Mouse (Mus musculus) cerebellum, adult 2 months (tissue): ENCODE results near the gene Erf. TPM values are rescaled to one million over a fixed set of nuclear protein-coding genes. Genes with fewer than 3 reads are reported as not detected.

ENCODE experiments used
- DNase-seq, 2 experiments: peaks; one replicate each; pipeline ENCODE4 v3.0.0; 2021
- H3K27ac ChIP-seq: fragments of 200-500 bp; 2 replicates; pipeline ENCODE4 v1.5.1; 2012; ENCODE audit warnings: low read length, control low read depth, inconsistent platforms; ENCODE audit not compliant: insufficient read depth
- H3K27me3 ChIP-seq: fragments of 200-500 bp; 2 replicates; pipeline ENCODE4 v1.6.1; 2012; ENCODE audit warnings: inconsistent platforms, mild to moderate bottlenecking, low read length, moderate library complexity; ENCODE audit not compliant: control insufficient read depth, insufficient read depth
- H3K4me1 ChIP-seq: fragments of 200-500 bp; 2 replicates; pipeline ENCODE4 v1.6.1; 2011; ENCODE audit warnings: low read length; ENCODE audit not compliant: control insufficient read depth, insufficient read depth
- H3K4me3 ChIP-seq: fragments of 200-500 bp; replicated peaks from 2 replicates; pipeline ENCODE3; 2011; ENCODE audit warnings: mild to moderate bottlenecking, low read depth, low read length, control low read depth; ENCODE audit not compliant: insufficient read depth
- CTCF ChIP-seq: fragments of 200-500 bp; IDR thresholded peaks from 2 replicates; pipeline ENCODE4 v1.5.1; 2011; ENCODE audit warnings: low read depth, mild to moderate bottlenecking, control low read depth, low read length, moderate library complexity, borderline replicate concordance; ENCODE audit not compliant: insufficient read depth
- POLR2A ChIP-seq: fragments of 200-500 bp; IDR thresholded peaks from 2 replicates; pipeline ENCODE4 v1.6.1; 2011; ENCODE audit warnings: low read length, control low read depth, borderline replicate concordance; ENCODE audit not compliant: insufficient read depth
- WGBS: fragments of 180-500 bp; shearing (Covaris S2); methylation state at CpG from one replicate; pipeline ENCODE4 v1.1.7; 2018; 5-methylcytosine and 5-hydroxymethylcytosine counted together
- polyA plus RNA-seq: library from polyadenylated mRNA; depleted of rRNA; stranded (reverse); fragments of >200 nt; gene quantifications from 2 replicates; pipeline ENCODE4 v1.2.3, GENCODE M21; 2012

Erf gene
- polyA plus RNA-seq, 1 experiment: 14.3 TPM

DNA sequence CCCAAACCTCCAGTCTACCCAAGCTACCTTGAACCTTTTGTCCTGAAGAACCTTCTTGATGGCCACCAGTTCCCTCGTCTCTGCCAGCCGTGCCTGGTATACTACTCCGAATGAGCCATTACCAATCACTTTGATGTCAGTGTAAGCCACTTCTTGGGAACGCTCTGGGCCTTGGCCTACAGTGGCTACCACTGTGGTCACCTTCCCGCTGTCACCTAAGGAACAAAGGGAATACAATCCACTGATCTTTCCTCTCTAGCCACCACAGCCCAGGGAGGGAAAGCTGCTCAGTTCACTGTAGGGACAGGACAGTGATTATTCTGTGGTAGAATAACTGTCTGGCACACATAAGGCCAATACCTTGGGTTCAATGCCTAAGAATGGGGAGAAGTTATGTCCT is 15.0 kb downstream of the Erf start:
- H3K27ac ChIP-seq: no peak overlapping the region
- DNase-seq: no peak
- WGBS: 87% methylated on average over 5 of the region's 5 CpGs
- H3K4me1 ChIP-seq: peaks cover 6% of the 10 kb centered on the region; the same call in 1 of the 2 replicates
- no peak overlapping the region for H3K4me3 ChIP-seq
- H3K27me3 ChIP-seq: no peaks in the 10 kb centered on the region
- no peak for TF ChIP-seq POLR2A
- no peak for TF ChIP-seq CTCF

DNA sequence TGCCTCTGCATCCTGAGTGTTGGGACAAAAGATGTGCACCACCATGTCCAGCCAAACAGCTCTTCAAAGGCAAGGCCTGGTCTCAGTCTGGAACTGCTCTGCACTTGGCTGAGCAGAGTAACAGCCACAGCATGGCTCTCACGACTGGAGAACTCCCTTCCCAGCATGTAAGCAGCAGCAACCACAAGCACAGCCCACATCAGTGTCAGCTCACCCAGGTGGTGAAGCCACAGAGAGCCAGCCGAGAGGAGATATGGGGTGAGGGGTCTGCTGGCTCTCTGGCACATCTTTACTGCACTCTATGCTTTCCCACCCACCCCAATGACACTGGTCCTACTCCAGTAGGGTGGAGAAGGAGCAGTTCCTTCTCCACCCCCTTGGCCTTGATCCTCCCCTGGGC is 17.5 kb downstream of the Erf start:
- Histone ChIP-seq H3K27ac (no peak overlapping the region), H3K27me3 (no peaks in the 10 kb centered on the region), H3K4me1 (peaks cover 6% of the 10 kb centered on the region; the same call in 1 of the 2 replicates), H3K4me3 (no peak overlapping the region)
- TF ChIP-seq POLR2A (no peak), CTCF (no peak)
- no peak for DNase-seq
- WGBS: 62% methylated on average over 2 of the region's 2 CpGs

DNA sequence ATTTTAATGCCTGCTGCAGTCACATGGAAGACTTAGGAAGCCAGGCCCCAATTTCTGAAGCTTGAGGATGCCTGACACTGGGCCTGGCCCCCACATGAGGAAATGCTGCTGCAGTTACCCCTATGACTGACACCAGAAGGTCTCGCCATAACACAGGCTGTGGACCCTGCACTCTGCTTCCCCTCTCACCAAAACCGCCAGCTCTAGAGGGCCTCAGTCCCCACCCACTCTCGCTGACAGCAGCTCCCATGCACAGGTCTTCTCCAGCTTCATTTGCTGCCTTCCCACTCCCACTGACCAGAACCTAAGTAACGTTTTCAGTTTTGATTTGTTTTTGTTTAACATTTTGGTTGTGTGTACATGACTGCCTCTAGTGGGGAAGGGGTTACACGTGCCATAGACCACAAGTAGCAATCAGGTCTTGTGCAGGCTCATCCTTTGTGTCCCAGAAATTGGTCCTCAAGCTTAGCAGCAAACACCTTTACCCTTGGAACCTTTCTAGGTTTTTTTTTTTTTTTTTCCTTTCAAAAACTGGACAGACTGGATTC is 18.4 kb downstream of the Erf start:
- no peak for DNase-seq
- no peaks in the 10 kb centered on the region for H3K27me3 ChIP-seq
- 60% methylated on average over 5 of the region's 5 CpGs for WGBS
- no peak overlapping the region for H3K27ac ChIP-seq
- H3K4me1 ChIP-seq: peaks cover 8% of the 10 kb centered on the region
- TF ChIP-seq POLR2A: no peak
- H3K4me3 ChIP-seq: no peak overlapping the region

DNA sequence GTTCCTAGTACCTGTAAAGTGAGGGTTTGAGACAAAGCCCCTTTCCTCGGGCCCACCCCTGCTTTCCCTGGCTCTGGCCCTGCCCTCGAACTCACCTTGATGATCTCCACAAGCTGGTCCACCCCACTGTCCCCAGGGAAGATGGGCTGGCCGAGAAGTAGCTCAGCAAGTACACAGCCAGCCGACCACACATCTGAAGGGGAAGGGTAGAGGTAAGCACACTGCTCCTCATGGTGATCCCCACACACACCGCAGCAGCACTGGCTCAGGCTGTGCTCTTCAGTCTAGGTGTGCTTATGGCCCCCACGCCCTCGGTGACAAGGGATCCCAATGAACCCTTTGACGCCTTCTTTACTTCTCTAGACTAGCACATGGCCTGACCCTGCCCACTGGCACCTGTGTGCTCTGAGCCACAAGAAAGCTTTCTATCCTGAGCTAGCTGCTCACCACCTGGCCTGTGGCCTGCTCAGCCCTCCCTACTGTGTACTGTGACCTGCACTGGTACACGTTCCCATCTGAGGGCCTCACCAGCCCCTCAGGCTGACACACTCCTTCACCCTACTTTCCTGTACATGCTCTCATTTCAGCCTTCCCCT is 19.8 kb downstream of the Erf start:
- Histone ChIP-seq H3K27ac (no peak overlapping the region), H3K4me1 (peaks cover 12% of the 10 kb centered on the region), H3K27me3 (no peaks in the 10 kb centered on the region), H3K4me3 (no peak overlapping the region)
- DNase-seq: no peak
- 78% methylated on average over 9 of the region's 9 CpGs for WGBS
- TF ChIP-seq POLR2A (no peak), CTCF (no peak)

DNA sequence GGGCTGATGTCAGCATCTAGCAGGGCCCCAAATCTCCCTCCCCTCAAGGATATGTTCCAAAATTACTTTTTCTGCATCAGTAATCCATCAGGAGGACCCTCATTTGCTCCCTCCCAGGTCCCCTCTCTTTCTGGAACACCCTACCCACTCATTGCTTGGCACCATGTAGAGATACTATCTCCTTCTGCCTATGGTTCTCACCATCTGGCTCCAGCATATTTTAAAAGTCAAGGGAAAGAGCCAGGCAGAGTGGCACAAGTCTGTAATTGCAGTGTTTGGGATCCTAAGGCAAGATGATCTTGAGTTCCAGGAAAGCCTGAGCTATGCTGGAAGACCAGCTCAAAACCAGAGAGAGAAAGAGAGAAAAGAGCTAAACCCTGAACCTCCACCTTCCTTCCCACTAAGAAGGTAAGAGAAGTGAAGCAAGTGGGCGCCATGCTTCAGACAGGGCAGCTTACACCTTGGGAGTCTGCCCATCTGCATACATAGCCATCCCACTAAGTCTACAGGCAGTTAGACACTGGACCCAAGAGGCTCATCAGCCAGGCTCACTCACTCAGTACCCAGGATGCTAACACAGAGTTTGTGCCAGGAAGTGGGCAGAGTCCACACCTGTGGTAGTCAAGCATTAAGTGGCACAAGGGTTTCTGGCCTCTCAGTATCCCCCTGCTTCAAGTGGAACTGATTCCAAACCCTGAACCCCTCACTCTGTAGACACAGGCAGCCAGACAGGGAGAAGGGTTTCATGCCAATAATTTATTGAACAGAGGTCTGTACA is 22.8 kb downstream of the Erf start:
- H3K27ac ChIP-seq: 0 out of 2 replicates have a peak overlapping the region, but pooled peaks have one; percentile 19

DNA sequence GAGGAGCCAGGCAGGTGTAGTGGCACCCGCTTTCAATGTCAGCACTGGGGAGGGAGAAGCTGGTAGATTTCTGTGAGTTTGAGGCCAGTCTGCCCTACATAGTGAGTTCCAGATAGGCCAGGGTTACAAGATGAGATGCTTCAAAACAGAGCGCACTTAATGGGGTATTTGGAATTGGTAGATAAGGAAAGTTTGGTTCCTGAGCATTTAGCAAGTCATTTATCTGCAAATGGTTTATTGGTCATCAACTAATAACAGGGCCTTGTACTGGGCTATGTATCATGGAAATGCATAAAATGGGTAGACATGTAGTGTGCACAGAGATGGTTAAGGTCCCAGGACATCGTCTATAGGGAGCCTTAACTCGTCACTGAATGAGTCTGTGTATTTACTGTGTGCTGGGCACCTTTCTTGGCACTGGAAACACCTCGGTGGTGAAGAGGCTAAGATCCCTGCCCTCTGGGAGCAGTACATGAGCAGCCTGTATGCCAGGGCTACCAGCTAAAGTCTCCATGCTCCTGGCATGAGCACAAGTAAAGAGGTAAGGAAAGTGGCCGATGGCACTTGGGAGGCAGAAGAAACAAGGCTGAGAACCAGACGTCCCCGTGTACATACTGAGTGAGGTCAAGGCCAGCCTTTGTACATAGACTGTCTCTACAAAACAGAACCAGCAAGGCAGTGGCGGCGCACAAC is 28.1 kb downstream of the Erf start:
- H3K4me1 ChIP-seq: peaks cover 13% of the 10 kb centered on the region
- TF ChIP-seq POLR2A: no peak
- TF ChIP-seq CTCF: no peak
- DNase-seq: no peak
- no peak overlapping the region for H3K27ac ChIP-seq
- WGBS: 80% methylated on average over 10 of the region's 10 CpGs
- no peak overlapping the region for H3K4me3 ChIP-seq
- no peaks in the 10 kb centered on the region for H3K27me3 ChIP-seq

More for the DNA sequence above, 22.8 kb downstream of the Erf start:
- WGBS: 86% methylated on average over 1 of the region's 1 CpGs
- TF ChIP-seq POLR2A: no peak
- TF ChIP-seq CTCF: no peak
- no peak for DNase-seq
- Histone ChIP-seq H3K4me1 (peaks cover 9% of the 10 kb centered on the region), H3K27me3 (no peaks in the 10 kb centered on the region), H3K4me3 (no peak overlapping the region)

DNA sequence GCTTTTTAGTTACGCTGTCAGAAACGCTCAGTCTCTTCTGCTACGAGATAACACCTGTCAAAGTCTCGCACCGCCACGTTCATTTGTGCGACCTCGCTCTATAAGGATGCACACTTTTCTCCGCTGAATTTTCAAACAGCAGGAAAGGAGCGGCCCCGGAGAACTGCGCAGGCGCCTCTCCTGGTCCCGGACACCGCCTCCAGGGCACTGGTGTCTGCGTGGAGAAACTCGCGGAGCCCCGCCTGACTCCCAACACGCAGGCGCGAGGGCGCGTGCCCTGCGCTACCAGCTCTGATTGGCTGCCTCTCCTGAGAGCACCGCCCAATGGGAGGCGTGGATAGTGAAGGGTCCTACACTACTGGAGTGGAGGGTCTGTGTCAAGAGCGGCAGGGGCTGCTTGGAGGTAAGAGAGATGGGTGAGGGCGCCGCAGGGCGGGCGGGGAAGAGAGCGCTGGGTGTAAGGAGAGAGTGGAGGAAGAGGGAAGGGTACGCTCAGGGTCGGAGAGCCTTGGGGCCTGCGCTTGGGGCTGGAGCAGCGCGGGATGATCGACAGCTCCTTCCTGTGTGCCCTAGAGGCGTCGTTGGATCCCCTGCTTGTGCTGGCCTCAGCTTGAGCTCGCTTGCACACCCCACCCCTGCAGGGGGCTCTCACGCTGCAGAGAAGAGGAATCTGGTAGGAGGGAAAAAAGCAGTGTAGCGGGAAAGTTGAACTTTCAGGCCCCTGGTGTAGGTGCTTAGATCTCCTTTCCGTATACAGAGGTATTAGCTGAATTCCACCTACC is 29.3 kb downstream of the Erf start, which contains the start of gene Zfp526:
TSS of gene Zfp526 (plus strand) at position 324 of the 782 bp plus-strand sequence.
- Histone ChIP-seq H3K27me3 (no peaks in the 10 kb centered on the region), H3K4me1 (peaks cover 9% of the 10 kb centered on the region), H3K4me3 (peak within 1 kb of the TSS; percentile 97), H3K27ac (peak within 1 kb of the TSS; percentile 30; the same call in 1 of the 2 replicates)
- WGBS: under 1% methylated on average over 45 of the region's 45 CpGs
- TF ChIP-seq POLR2A (peak; percentile 84), CTCF (no peak)
- DNase-seq: peak; percentile 97 to 99
